Mouse (Mus musculus): ENCODE results near the gene Aurkc.
"Not testable (repeated sequence)": the region's sequence is repeated elsewhere in the genome, so short reads cannot be mapped to it uniquely, and the experiment has no call there.

- TF ChIP-seq CTCF (IDR thresholded peaks at IDR 0.05; ENCODE audit: borderline replicate concordance, insufficient read depth, low read depth, low read length); POLR2A (IDR thresholded peaks at IDR 0.05; ENCODE audit: borderline replicate concordance, insufficient read depth, low read length): not testable (repeated sequence)
Observed at GRCm38 (mm10) chr7:6948061-6948460, 47.0 kb upstream of the Aurkc start.
